Mouse (Mus musculus): ENCODE data around the gene Auts2. TPM values are rescaled to one million over a fixed set of nuclear protein-coding genes. Genes with fewer than 3 reads are reported as not detected.

Auts2 gene
- polyA plus RNA-seq, 1 experiment: 0.01 TPM

DNA sequence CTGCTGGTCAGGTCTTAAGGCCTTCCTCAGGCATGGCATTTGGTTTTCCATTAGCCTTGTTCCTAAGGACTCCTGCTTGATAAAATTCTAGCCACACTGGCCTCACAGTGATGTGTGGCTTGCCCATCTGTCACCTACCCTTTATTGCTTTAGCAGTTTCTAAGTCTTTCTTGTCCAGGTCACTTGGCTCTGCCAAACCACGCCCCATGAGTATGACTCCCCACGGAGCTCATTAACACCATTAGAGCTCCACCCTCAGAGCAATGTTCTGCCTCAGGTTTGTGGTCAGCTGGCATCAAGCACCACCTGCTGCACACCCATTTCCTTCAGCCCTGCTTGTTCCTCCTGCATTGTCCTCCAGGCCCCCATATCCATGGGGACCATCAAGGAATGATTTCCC is 330.7 kb downstream of the Auts2 start:
- no peaks in the 10 kb centered on the region for H3K4me1 ChIP-seq (ENCODE audit: control insufficient read depth)
- no peaks in the 10 kb centered on the region for H3K9me3 ChIP-seq (ENCODE audit: control insufficient read depth, low read length)
- H3K27me3 ChIP-seq (ENCODE audit: control insufficient read depth): no peaks in the 10 kb centered on the region
- TF ChIP-seq GATA1 (IDR thresholded peaks at IDR 0.05; ENCODE audit: low read length): no peak
- no peak for TF ChIP-seq TAL1 (IDR thresholded peaks at IDR 0.05; ENCODE audit: low read length)
- H3K36me3 ChIP-seq (ENCODE audit: control insufficient read depth): no peaks in the 10 kb centered on the region
- no peak overlapping the region for H3K4me3 ChIP-seq (replicated peaks)

DNA sequence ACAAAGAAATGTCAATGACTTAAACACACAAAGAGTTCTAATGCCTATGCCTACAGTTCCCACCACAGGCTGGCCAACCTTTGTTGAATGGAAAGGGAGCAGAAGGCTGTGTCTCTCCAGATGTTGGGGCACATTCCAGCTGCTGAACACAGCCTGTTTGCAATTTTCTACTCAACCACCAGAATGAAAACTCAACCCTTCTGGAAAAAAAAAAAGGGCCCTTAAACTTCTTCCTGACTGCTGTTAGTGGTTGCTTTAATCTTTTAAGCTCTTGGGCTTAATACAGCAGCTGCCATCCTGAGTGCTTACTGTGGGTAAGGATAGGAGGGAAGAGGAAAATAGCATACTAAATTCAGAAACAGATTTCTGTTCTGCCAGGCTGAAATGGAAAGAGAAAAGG is 333.4 kb downstream of the Auts2 start:
- no peaks in the 10 kb centered on the region for H3K9me3 ChIP-seq (ENCODE audit: control insufficient read depth, low read length)
- no peaks in the 10 kb centered on the region for H3K27me3 ChIP-seq (ENCODE audit: control insufficient read depth)
- H3K4me1 ChIP-seq (ENCODE audit: control insufficient read depth): no peaks in the 10 kb centered on the region
- H3K36me3 ChIP-seq (ENCODE audit: control insufficient read depth): no peaks in the 10 kb centered on the region
- TF ChIP-seq TAL1 (IDR thresholded peaks at IDR 0.05; ENCODE audit: low read length) (no peak), GATA1 (IDR thresholded peaks at IDR 0.05; ENCODE audit: low read length) (no peak)
- H3K4me3 ChIP-seq (replicated peaks): no peak overlapping the region

DNA sequence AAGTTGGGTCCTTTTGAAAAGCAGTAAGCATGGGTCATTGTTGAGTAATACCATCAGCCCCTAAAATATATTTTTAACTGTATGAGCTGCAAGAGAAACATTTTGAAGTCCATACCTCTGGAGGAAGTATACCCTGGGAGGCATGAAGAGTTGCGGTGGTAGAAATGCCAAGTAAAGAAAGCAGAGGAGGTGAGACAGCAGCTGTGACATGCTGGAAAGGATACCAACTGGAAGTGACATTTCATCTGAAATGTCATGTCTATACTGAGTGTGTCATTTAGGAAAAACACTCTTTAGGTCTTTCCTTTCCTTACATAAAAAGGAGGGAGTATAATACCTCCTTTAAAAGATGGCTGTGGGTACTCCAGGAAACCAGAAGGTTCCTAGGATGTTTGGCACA is 336.9 kb downstream of the Auts2 start:
- H3K9me3 ChIP-seq (ENCODE audit: control insufficient read depth, low read length): no peaks in the 10 kb centered on the region
- no peaks in the 10 kb centered on the region for H3K36me3 ChIP-seq (ENCODE audit: control insufficient read depth)
- no peak overlapping the region for H3K4me3 ChIP-seq (replicated peaks)
- H3K4me1 ChIP-seq (ENCODE audit: control insufficient read depth): no peaks in the 10 kb centered on the region
- TF ChIP-seq TAL1 (IDR thresholded peaks at IDR 0.05; ENCODE audit: low read length): no peak
- TF ChIP-seq GATA1 (IDR thresholded peaks at IDR 0.05; ENCODE audit: low read length): no peak
- no peaks in the 10 kb centered on the region for H3K27me3 ChIP-seq (ENCODE audit: control insufficient read depth)

DNA sequence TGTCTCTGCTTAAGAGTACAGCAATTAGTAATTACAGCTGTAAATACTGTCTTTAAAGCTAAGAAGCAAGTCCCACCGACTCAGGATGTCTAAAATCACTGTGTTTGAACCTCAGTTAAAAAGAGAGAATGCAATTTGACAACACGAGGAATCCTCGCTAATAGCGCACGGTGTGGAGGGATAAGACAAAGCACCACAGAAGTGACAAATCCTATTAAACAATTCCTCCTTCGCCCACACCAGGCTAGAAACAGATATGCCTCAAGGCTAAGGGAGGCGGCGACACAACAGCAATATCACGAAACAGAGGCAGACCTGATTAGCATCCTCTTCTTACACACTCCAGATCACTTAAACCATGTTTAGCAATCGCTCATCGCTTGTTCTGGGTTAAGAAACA is 339.3 kb downstream of the Auts2 start:
- H3K27me3 ChIP-seq (ENCODE audit: control insufficient read depth): no peaks in the 10 kb centered on the region
- TF ChIP-seq TAL1 (IDR thresholded peaks at IDR 0.05; ENCODE audit: low read length) (no peak), GATA1 (IDR thresholded peaks at IDR 0.05; ENCODE audit: low read length) (no peak)
- no peaks in the 10 kb centered on the region for H3K36me3 ChIP-seq (ENCODE audit: control insufficient read depth)
- H3K9me3 ChIP-seq (ENCODE audit: control insufficient read depth, low read length): no peaks in the 10 kb centered on the region
- H3K4me1 ChIP-seq (ENCODE audit: control insufficient read depth): no peaks in the 10 kb centered on the region
- H3K4me3 ChIP-seq (replicated peaks): no peak overlapping the region

DNA sequence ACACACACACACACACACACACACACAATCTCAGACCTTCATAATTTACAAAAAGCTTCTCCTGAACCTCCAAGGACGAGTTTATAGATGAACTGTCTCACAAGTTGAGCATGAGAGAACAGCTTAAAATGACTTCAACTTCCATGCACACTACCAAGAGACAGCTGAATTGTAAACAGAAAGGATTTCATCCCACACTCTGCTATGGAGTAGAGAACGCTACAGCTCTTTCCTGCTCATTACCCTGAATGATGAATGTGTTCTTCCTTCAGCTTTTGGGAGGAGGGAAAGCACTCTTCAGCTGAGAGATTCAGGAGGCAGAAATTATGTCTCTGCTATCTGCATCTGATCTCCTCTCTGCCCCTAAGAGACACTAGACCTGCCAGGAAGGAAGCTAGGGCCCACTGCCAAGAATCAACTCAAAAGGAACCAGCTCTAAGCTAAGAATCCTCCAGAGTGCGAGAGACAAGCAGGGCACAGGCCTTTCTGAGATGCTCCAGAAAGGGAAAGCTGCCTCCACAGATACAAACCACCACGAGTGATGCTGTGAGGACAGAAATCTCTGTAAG is 342.0 kb downstream of the Auts2 start:
- Histone ChIP-seq H3K4me3 (replicated peaks) (no peak overlapping the region), H3K9me3 (ENCODE audit: control insufficient read depth, low read length) (no peaks in the 10 kb centered on the region), H3K27me3 (ENCODE audit: control insufficient read depth) (no peaks in the 10 kb centered on the region), H3K4me1 (ENCODE audit: control insufficient read depth) (no peaks in the 10 kb centered on the region), H3K36me3 (ENCODE audit: control insufficient read depth) (no peaks in the 10 kb centered on the region)
- TF ChIP-seq GATA1 (IDR thresholded peaks at IDR 0.05; ENCODE audit: low read length) (no peak), TAL1 (IDR thresholded peaks at IDR 0.05; ENCODE audit: low read length) (no peak)

DNA sequence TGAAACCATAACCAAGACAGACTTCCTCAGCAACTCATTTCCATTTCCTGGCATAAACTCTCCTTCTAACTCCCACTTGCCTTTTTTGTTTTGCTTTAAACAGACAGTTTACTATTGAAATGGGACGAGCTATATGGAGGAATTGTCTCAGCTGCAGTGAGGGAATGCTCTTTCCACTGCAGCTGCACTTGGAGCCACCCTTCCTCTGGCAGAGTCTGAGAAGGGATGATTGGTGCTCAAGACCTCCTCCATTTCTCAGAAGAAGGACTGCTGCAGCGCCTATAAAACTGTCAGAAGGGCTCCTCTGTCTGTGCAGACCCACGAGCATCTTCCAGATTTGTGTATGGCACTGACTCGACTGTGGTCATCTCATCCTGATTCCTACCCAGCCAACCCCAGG is 342.5 kb downstream of the Auts2 start:
- Histone ChIP-seq H3K4me1 (ENCODE audit: control insufficient read depth) (no peaks in the 10 kb centered on the region), H3K4me3 (replicated peaks) (no peak overlapping the region), H3K27me3 (ENCODE audit: control insufficient read depth) (no peaks in the 10 kb centered on the region), H3K36me3 (ENCODE audit: control insufficient read depth) (no peaks in the 10 kb centered on the region), H3K9me3 (ENCODE audit: control insufficient read depth, low read length) (no peaks in the 10 kb centered on the region)
- TF ChIP-seq GATA1 (IDR thresholded peaks at IDR 0.05; ENCODE audit: low read length): no peak
- no peak for TF ChIP-seq TAL1 (IDR thresholded peaks at IDR 0.05; ENCODE audit: low read length)

DNA sequence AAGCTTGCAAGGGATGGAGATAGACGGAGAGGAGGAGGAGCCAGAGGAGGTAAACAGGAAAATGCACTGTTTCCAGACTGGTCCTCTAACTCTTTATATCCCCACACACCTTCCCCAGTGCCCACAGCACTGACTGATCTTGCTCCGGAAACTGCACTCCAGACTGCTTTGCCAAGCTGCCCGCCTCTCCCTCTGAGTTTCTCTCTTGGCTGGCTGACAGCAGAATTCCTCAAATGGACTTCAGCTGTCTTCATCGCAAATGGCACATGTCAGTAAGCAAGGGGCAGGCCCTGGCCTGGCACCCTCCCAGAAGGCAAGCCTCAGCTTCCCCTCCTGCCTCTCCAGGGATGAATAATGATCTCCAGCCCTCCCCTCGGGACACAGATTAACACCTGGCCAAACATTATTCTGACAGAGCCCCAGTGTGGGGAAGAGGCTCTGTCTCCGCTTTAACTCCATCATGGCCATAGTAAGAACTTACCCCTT is 348.1 kb downstream of the Auts2 start:
- TF ChIP-seq GATA1 (IDR thresholded peaks at IDR 0.05; ENCODE audit: low read length) (no peak), TAL1 (IDR thresholded peaks at IDR 0.05; ENCODE audit: low read length) (no peak)
- Histone ChIP-seq H3K4me3 (replicated peaks) (no peak overlapping the region), H3K36me3 (ENCODE audit: control insufficient read depth) (no peaks in the 10 kb centered on the region), H3K4me1 (ENCODE audit: control insufficient read depth) (no peaks in the 10 kb centered on the region), H3K27me3 (ENCODE audit: control insufficient read depth) (no peaks in the 10 kb centered on the region), H3K9me3 (ENCODE audit: control insufficient read depth, low read length) (no peaks in the 10 kb centered on the region)

DNA sequence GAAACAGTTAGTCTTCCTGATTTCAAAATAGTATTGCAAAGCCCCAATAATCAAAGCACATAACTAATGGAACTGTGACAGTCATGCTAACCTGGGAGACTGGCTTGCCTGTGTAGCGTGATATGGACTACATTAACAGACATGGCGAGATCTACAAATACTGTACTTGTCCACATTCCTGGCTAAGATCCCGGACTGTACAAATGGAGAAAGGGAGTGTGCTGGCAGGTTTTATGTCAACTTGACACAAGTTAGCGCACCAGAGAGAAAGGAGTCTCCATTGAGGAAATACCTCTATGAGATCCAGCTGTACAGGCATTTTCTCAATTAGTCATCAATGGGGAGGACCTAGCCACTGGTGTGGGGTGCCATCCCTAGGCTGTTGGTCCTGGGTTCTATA is 353.0 kb downstream of the Auts2 start:
- Histone ChIP-seq H3K27me3 (ENCODE audit: control insufficient read depth) (no peaks in the 10 kb centered on the region), H3K36me3 (ENCODE audit: control insufficient read depth) (no peaks in the 10 kb centered on the region), H3K4me3 (replicated peaks) (no peak overlapping the region), H3K4me1 (ENCODE audit: control insufficient read depth) (no peaks in the 10 kb centered on the region), H3K9me3 (ENCODE audit: control insufficient read depth, low read length) (no peaks in the 10 kb centered on the region)
- no peak for TF ChIP-seq TAL1 (IDR thresholded peaks at IDR 0.05; ENCODE audit: low read length)
- no peak for TF ChIP-seq GATA1 (IDR thresholded peaks at IDR 0.05; ENCODE audit: low read length)

DNA sequence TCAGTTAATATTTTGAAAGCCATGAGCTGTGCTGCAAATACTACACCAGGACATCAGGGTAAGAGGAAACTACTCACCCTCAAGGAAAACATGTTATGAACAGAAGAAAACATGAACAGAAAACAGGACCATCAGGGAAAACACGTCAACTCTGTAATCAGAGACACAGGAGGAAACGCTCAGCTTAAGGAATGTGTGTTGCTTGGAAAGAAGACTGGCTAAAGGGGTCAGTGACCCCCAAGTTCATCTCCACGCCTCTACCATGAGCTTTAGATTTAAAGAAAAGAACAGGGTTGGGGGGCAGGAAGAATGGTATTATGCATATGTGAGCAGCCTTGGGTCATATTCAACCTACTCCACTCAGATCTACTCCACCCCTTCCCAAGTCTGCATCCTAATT is 356.5 kb downstream of the Auts2 start:
- TF ChIP-seq GATA1 (IDR thresholded peaks at IDR 0.05; ENCODE audit: low read length) (no peak), TAL1 (IDR thresholded peaks at IDR 0.05; ENCODE audit: low read length) (no peak)
- Histone ChIP-seq H3K4me1 (ENCODE audit: control insufficient read depth) (no peaks in the 10 kb centered on the region), H3K9me3 (ENCODE audit: control insufficient read depth, low read length) (no peaks in the 10 kb centered on the region), H3K4me3 (replicated peaks) (no peak overlapping the region), H3K27me3 (ENCODE audit: control insufficient read depth) (no peaks in the 10 kb centered on the region), H3K36me3 (ENCODE audit: control insufficient read depth) (no peaks in the 10 kb centered on the region)

DNA sequence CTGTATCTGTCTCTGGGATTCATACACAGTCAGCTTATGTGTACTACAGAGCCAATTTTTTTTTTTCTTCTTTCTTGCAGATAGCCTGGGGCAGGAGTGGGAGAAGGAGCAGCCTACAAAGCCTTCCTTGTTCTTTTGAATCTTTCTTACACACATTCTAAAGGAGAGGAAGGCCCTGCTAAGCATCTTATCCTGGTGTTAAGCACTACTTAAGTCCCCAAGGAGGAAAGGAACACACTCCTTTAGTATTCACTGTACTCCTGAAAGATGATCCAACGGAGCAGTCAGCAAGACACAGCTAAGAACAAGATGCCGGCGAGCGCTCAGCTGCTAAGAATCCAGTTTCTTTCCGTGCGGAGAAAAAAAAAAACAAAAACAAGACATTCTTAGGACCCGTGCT is 356.9 kb downstream of the Auts2 start:
- Histone ChIP-seq H3K36me3 (ENCODE audit: control insufficient read depth) (no peaks in the 10 kb centered on the region), H3K27me3 (ENCODE audit: control insufficient read depth) (no peaks in the 10 kb centered on the region), H3K4me3 (replicated peaks) (no peak overlapping the region), H3K4me1 (ENCODE audit: control insufficient read depth) (no peaks in the 10 kb centered on the region), H3K9me3 (ENCODE audit: control insufficient read depth, low read length) (no peaks in the 10 kb centered on the region)
- TF ChIP-seq GATA1 (IDR thresholded peaks at IDR 0.05; ENCODE audit: low read length): no peak
- no peak for TF ChIP-seq TAL1 (IDR thresholded peaks at IDR 0.05; ENCODE audit: low read length)
